In genomic region chr7:65869794-65870193, GRCm38 (mm10) we compare ENCODE assay signal across 28 mouse cellular contexts. TPM values are rescaled to one million over a fixed set of nuclear protein-coding genes. Genes with fewer than 3 reads are reported as not detected.
DNase-seq lines count a peak whose midpoint lies in the region; ATAC-seq and TF ChIP-seq lines count a peak whose summit lies in the region.
"Had no signal": no experiment of that assay in that cellular context is flagged by ENCODE, and none has a peak within 500 bp of the region (broad histone marks: within the 10 kb centered on the region; RNA-seq: fewer than 3 reads in every experiment).

No protein-coding gene starts in this region.

- no peak overlapping the region for H3K9ac ChIP-seq in midbrain, embryonic 11.5 days (ENCODE audit: low read length)
- H3K9ac ChIP-seq: embryonic facial prominence, embryonic 15.5 days; forebrain, embryonic 12.5 days; forebrain, postnatal 0 days; limb, embryonic 15.5 days; neural tube, embryonic 15.5 days; stomach, embryonic 15.5 days had no signal

- H3K4me1 ChIP-seq in kidney, adult 2 months (ENCODE audit: control insufficient read depth, insufficient read depth, low read length): no peaks in the 10 kb centered on the region
- H3K4me1 ChIP-seq in midbrain, embryonic 10.5 days: peaks cover 28% of the 10 kb centered on the region
- peaks cover 14% of the 10 kb centered on the region for H3K4me1 ChIP-seq in midbrain, embryonic 11.5 days (ENCODE audit: control insufficient read depth, insufficient read depth, low read length)
- H3K4me1 ChIP-seq: megakaryocyte, embryonic 14.5 days; stomach, embryonic 15.5 days had no signal

- peak overlapping the region; percentile 48 for H3K27ac ChIP-seq in gastrocnemius, adult 2 months
- H3K27ac ChIP-seq in kidney, adult 2 months (ENCODE audit: insufficient read depth, low read depth, low read length): peak overlapping the region; percentile 8; the same call in 1 of the 2 replicates
- peak overlapping the region; percentile 65; the same call in 1 of the 2 replicates for H3K27ac ChIP-seq in midbrain, embryonic 10.5 days (replicated peaks)
- no peak overlapping the region for H3K27ac ChIP-seq in midbrain, embryonic 11.5 days (ENCODE audit: low read depth, low read length)
- H3K27ac ChIP-seq: embryonic facial prominence, embryonic 10.5 days; embryonic facial prominence, embryonic 15.5 days; forebrain, embryonic 12.5 days; limb, embryonic 10.5 days; limb, embryonic 15.5 days; neural tube, embryonic 15.5 days; stomach, embryonic 15.5 days had no signal

- intact Hi-C loops in gastrocnemius, adult 2 months (cut with DNase I): loop anchor here (10.0 kb wide), 1 partner anchor 425 kb away; no protein-coding TSS in a partner anchor

- H3K27me3 ChIP-seq in kidney, adult 2 months (replicated peaks; ENCODE audit: control insufficient read depth, insufficient read depth, low read length): no peaks in the 10 kb centered on the region
- H3K27me3 ChIP-seq in midbrain, embryonic 10.5 days (ENCODE audit: low read depth, poor library complexity, severe bottlenecking): peaks cover 25% of the 10 kb centered on the region
- H3K27me3 ChIP-seq in midbrain, embryonic 11.5 days (ENCODE audit: control insufficient read depth, insufficient read depth, low read length): 0 out of 2 replicates have a peak, but pooled peaks cover 2% of the 10 kb centered on the region
- H3K27me3 ChIP-seq: limb, embryonic 15.5 days; stomach, embryonic 15.5 days had no signal

- no peak for TF ChIP-seq CTCF in gastrocnemius, adult 2 months (IDR thresholded peaks at IDR 0.05)
- no peak for TF ChIP-seq CTCF in kidney, adult 2 months (conservative IDR thresholded peaks at IDR 0.05; ENCODE audit: insufficient read depth, insufficient read length, low read depth, low read length)

- DNase-seq in gastrocnemius, adult 2 months: no peak
- DNase-seq in gastrocnemius, postnatal 10 days: no peak
- no peak for DNase-seq in kidney, adult 2 months
- DNase-seq in kidney, postnatal 14 days: no peak
- DNase-seq in midbrain, embryonic 10.5 days (ENCODE audit: low spot score): no peak
- DNase-seq in midbrain, embryonic 11.5 days (ENCODE audit: low spot score, missing footprints): no peak
- DNase-seq in ovary, postnatal 10 days (ENCODE audit: low spot score): no peak
- DNase-seq in c-Kit-positive CD71-positive TER-119-positive erythroid progenitor cells, embryonic 14.5 days (ENCODE audit: low spot score): no peak
- DNase-seq: adrenal gland, adult 2 months; cerebellum, adult 11-12 months; cerebellum, adult 9-11 months; forebrain, postnatal 0 days; kidney, postnatal 25 days; lung, postnatal 4 days; midbrain, embryonic 14.5 days; right cerebral cortex, postnatal 25 days had no signal

- TF ChIP-seq POLR2A in kidney, adult 2 months (IDR thresholded peaks at IDR 0.05; ENCODE audit: low read depth, low read length): no peak

- WGBS in kidney, adult 2 months: 89% methylated on average over 5 of the region's 5 CpGs
- WGBS in midbrain, embryonic 10.5 days: 85% methylated on average over 5 of the region's 5 CpGs
- 83% methylated on average over 5 of the region's 5 CpGs for WGBS in midbrain, embryonic 11.5 days

- no peak for ATAC-seq in midbrain, embryonic 11.5 days (ENCODE audit: low FRiP score)
- ATAC-seq: activated CD4-positive, CD25-positive, alpha-beta regulatory T cell, adult 4 months; forebrain, postnatal 0 days; intestine, postnatal 0 days had no signal

- H3K4me2 ChIP-seq in midbrain, embryonic 11.5 days: no peak overlapping the region
- H3K4me2 ChIP-seq: embryonic facial prominence, embryonic 15.5 days; forebrain, embryonic 12.5 days; limb, embryonic 15.5 days; neural tube, embryonic 15.5 days; stomach, embryonic 15.5 days had no signal

- H3K36me3 ChIP-seq in kidney, adult 2 months (ENCODE audit: control insufficient read depth, insufficient read depth, low read length): no peaks in the 10 kb centered on the region
- H3K36me3 ChIP-seq in midbrain, embryonic 10.5 days: no peaks in the 10 kb centered on the region
- no peaks in the 10 kb centered on the region for H3K36me3 ChIP-seq in midbrain, embryonic 11.5 days (ENCODE audit: control insufficient read depth, insufficient read depth, low read length)
- H3K36me3 ChIP-seq: embryonic facial prominence, embryonic 10.5 days; embryonic facial prominence, embryonic 15.5 days; forebrain, embryonic 12.5 days; heart, embryonic 12.5 days; limb, embryonic 10.5 days; limb, embryonic 15.5 days; neural tube, embryonic 15.5 days; stomach, embryonic 15.5 days had no signal

- H3K9me3 ChIP-seq in midbrain, embryonic 10.5 days (replicated peaks): no peaks in the 10 kb centered on the region
- H3K9me3 ChIP-seq in midbrain, embryonic 11.5 days (ENCODE audit: control insufficient read depth, low read length): no peaks in the 10 kb centered on the region
- H3K9me3 ChIP-seq: embryonic facial prominence, embryonic 10.5 days; embryonic facial prominence, embryonic 15.5 days; forebrain, embryonic 12.5 days; heart, embryonic 12.5 days; limb, embryonic 10.5 days; limb, embryonic 15.5 days; megakaryocyte, embryonic 14.5 days; neural tube, embryonic 15.5 days; stomach, embryonic 15.5 days had no signal

- H3K4me3 ChIP-seq in gastrocnemius, adult 2 months: no peak overlapping the region
- no peak overlapping the region for H3K4me3 ChIP-seq in kidney, adult 2 months (ENCODE audit: insufficient read depth, low read depth, low read length)
- no peak overlapping the region for H3K4me3 ChIP-seq in midbrain, embryonic 10.5 days
- H3K4me3 ChIP-seq in midbrain, embryonic 11.5 days (ENCODE audit: low read depth, low read length): no peak overlapping the region
- H3K4me3 ChIP-seq: embryonic facial prominence, embryonic 10.5 days; embryonic facial prominence, embryonic 15.5 days; forebrain, embryonic 12.5 days; heart, embryonic 12.5 days; limb, embryonic 10.5 days; limb, embryonic 15.5 days; megakaryocyte, embryonic 14.5 days; neural tube, embryonic 15.5 days; stomach, embryonic 15.5 days had no signal

RNA-seq across cellular contexts. Expression of gene Pcsk6, which starts 8.3 kb away (rescaled TPM):
- total RNA-seq in gastrocnemius, adult 2 months (2021): 10 to 100 TPM; 17.7 to 20.8 TPM
- total RNA-seq in gastrocnemius, postnatal 10 days (2021): 10 to 100 TPM; 41.3 to 57.6 TPM
- 25.0 and 28.3 TPM in 2 replicates for polyA plus RNA-seq in kidney, adult 2 months (2012; rRNA removed)
- 0.70 and 0.74 TPM in 2 replicates for polyA plus RNA-seq in midbrain, embryonic 10.5 days (2016; fragmentation: Nextera tagmentation; extraction: Ambion mirVana)
- polyA plus RNA-seq in midbrain, embryonic 11.5 days (2014; fragmentation: Nextera tagmentation; extraction: Ambion mirVana): 0.69 and 0.85 TPM in 2 replicates
- total RNA-seq: monocyte, adult 5-6 weeks had no signal
- polyA plus RNA-seq: activated CD4-positive, CD25-positive, alpha-beta regulatory T cell, adult 4 months had no signal

Comparison
In these comparisons a context has a peak if more than half of its experiments do, and no peak if none do; other contexts are left out.
1. RNA of gene Pcsk6, which starts 8.3 kb away (polyA plus RNA-seq): 25.0 to 28.3 TPM in kidney, adult 2 months; 0.69 to 0.85 TPM in midbrain, embryonic 11.5 days and 0.70 to 0.74 TPM in midbrain, embryonic 10.5 days; every median in the first group is over 10 times any median in the second.